Mouse (Mus musculus) G1E (cell line): Measurements from ENCODE around the gene Plcd3.

Source experiments
- CTCF ChIP-seq: IDR thresholded peaks from 2 replicates; pipeline ENCODE4 v1.5.1; 2012; ENCODE audit warnings: low read depth, low read length, inconsistent platforms, mixed read lengths
- GATA1 ChIP-seq: IDR thresholded peaks from 2 replicates; pipeline ENCODE4 v1.6.1; 2012; ENCODE audit warnings: borderline replicate concordance, low read length, inconsistent platforms, mixed read lengths
- TAL1 ChIP-seq: conservative IDR thresholded peaks from 2 replicates; pipeline ENCODE4 v1.6.1; 2012; ENCODE audit warnings: low read depth, low read length, inconsistent platforms, mixed read lengths

- TF ChIP-seq CTCF (no peak), TAL1 (no peak), GATA1 (no peak)
Measured at GRCm38 (mm10) chr11:103114270-103114943, 12.9 kb upstream of the Plcd3 start.
